Mouse (Mus musculus) liver, embryonic 14.5 days (tissue): ENCODE measurements at regions not wholly inside any gene's neighbourhood (a gene's known extent, or its start where the extent isn't known, plus 50 kb on each side); places are given as distances from the start of the nearest gene placed in this dataset.

Experiments
- CTCF ChIP-seq: IDR thresholded peaks from 2 replicates; pipeline ENCODE4 v1.5.1; 2016; ENCODE audit warnings: antibody characterized with exemption, low read depth, control low read depth
- EP300 ChIP-seq: IDR thresholded peaks from 2 replicates; pipeline ENCODE4 v1.6.1; 2016; ENCODE audit warnings: antibody characterized with exemption, low read depth

- TF ChIP-seq CTCF (no peak), EP300 (no peak)
Measured at GRCm38 (mm10) chr13:71166226-71166625, 324.6 kb upstream of the Adamts16 start.
